Mouse (Mus musculus) embryonic fibroblast, embryonic 13.5 days (primary cell): ENCODE measurements at regions not wholly inside any gene's neighbourhood (a gene's known extent, or its start where the extent isn't known, plus 50 kb on each side); places are given as distances from the start of the nearest gene placed in this dataset.

Experiments used
- CTCF ChIP-seq: IDR thresholded peaks from 2 replicates; pipeline ENCODE4 v1.5.1; 2011; ENCODE audit warnings: mild to moderate bottlenecking, control low read depth, low read length, moderate library complexity, borderline replicate concordance; ENCODE audit not compliant: insufficient read depth
- POLR2A ChIP-seq: IDR thresholded peaks from 2 replicates; pipeline ENCODE4 v1.6.1; 2011; ENCODE audit warnings: low read depth, mild to moderate bottlenecking, control low read depth, low read length, moderate library complexity

DNA sequence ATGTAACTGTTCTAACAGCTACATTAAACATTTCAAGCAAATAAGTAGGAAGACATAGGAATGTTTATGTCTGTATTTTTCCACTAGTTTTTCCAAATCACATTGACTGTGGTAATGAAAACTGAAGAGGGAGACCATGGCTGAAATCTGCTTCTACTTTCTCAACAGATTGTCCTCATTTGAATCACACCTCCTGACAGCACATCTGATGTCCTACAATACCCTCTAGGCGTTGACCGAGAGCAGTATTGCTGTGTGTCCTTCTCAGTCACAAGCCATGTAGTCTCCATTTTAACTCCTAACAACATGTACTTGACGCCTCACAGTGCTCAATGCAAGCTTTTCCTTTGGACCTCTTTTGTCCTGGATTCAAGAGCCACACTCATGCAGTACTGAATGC is 279.5 kb upstream of the Nmur2 start:
- TF ChIP-seq CTCF = no peak
- TF ChIP-seq POLR2A = no peak
